Mouse (Mus musculus): ENCODE results near the gene Zfp90. TPM values are rescaled to one million over a fixed set of nuclear protein-coding genes. Genes with fewer than 3 reads are reported as not detected.
"Not testable (repeated sequence)": the region's sequence is repeated elsewhere in the genome, so short reads cannot be mapped to it uniquely, and the experiment has no call there.

Gene Zfp90
- polyA plus RNA-seq, 1 experiment: 1.1 TPM

- H3K4me1 ChIP-seq (ENCODE audit: control insufficient read depth, insufficient read depth, low read length): peaks cover 5% of the 10 kb centered on the region
- H3K4me3 ChIP-seq (ENCODE audit: control insufficient read depth, low read depth, low read length): peak overlapping the region; percentile 80
- no peaks in the 10 kb centered on the region for H3K27me3 ChIP-seq (ENCODE audit: control insufficient read depth, insufficient read depth, low read length)
- TF ChIP-seq CTCF (IDR thresholded peaks at IDR 0.05; ENCODE audit: control insufficient read depth, insufficient read depth, insufficient replicate concordance, low read depth, low read length) (no peak), POLR2A (IDR thresholded peaks at IDR 0.05; ENCODE audit: control insufficient read depth, low read depth, low read length) (no peak; the same call in 1 of the 2 replicates)
- no peaks in the 10 kb centered on the region for H3K36me3 ChIP-seq (ENCODE audit: control insufficient read depth, insufficient read depth, low read length)
- no peak overlapping the region for H3K27ac ChIP-seq (ENCODE audit: control insufficient read depth, insufficient read depth, low read depth, low read length)
These were observed 9.3 kb upstream of the Zfp90 start for GRCm38 (mm10) chr8:106405810-106406209.

DNA sequence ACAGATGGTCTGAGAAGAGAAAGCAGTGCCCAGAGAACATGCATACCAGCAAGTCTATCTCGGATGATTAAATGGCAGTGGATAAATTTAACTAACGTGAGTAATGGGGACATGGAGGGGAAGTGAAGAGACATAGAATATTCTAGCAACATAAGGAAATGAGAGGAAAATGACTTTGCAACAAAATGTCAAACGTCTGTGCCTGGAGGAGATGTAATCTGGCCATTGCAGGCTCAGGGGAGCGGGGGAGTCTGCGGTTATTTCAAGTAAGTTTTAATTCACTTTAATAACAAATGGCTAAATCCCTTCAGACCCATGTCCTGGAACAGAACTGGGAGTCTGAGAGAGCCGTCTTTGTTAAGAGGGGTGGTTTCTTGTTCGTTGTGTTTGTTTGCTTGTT, 5.1 kb upstream of the Zfp90 start:
- Histone ChIP-seq H3K27ac (ENCODE audit: control insufficient read depth, insufficient read depth, low read depth, low read length) (no peak overlapping the region; the same call in 1 of the 2 replicates), H3K36me3 (ENCODE audit: control insufficient read depth, insufficient read depth, low read length) (no peaks in the 10 kb centered on the region), H3K4me1 (ENCODE audit: control insufficient read depth, insufficient read depth, low read length) (peaks cover 12% of the 10 kb centered on the region), H3K4me3 (ENCODE audit: control insufficient read depth, low read depth, low read length) (no peak overlapping the region), H3K27me3 (ENCODE audit: control insufficient read depth, insufficient read depth, low read length) (no peaks in the 10 kb centered on the region)
- no peak for TF ChIP-seq POLR2A (IDR thresholded peaks at IDR 0.05; ENCODE audit: control insufficient read depth, low read depth, low read length)
- no peak for TF ChIP-seq CTCF (IDR thresholded peaks at IDR 0.05; ENCODE audit: control insufficient read depth, insufficient read depth, insufficient replicate concordance, low read depth, low read length)

DNA sequence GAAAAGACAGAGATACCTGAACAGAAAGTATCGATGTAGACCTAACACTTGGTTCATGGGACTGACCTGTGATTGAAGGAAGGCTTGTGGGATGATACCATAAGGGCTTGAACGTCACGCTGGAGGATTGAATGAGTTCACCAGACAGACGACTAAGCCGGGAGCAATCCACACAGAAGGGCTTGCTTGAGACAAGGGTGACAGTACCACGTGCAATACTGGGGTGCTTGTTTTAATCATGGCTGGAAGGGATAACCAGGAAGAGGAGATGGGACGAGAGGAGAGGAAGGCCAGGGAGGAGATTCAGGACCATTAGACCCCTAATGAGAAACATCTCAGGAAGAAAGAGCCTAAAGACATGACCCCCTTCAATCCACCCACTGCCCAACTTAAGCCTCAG, 4.6 kb upstream of the Zfp90 start:
- Histone ChIP-seq H3K36me3 (ENCODE audit: control insufficient read depth, insufficient read depth, low read length) (no peaks in the 10 kb centered on the region), H3K27ac (ENCODE audit: control insufficient read depth, insufficient read depth, low read depth, low read length) (peak overlapping the region; percentile 70), H3K4me3 (ENCODE audit: control insufficient read depth, low read depth, low read length) (no peak overlapping the region), H3K4me1 (ENCODE audit: control insufficient read depth, insufficient read depth, low read length) (peaks cover 14% of the 10 kb centered on the region), H3K27me3 (ENCODE audit: control insufficient read depth, insufficient read depth, low read length) (no peaks in the 10 kb centered on the region)
- TF ChIP-seq POLR2A (IDR thresholded peaks at IDR 0.05; ENCODE audit: control insufficient read depth, low read depth, low read length): no peak
- no peak for TF ChIP-seq CTCF (IDR thresholded peaks at IDR 0.05; ENCODE audit: control insufficient read depth, insufficient read depth, insufficient replicate concordance, low read depth, low read length)

DNA sequence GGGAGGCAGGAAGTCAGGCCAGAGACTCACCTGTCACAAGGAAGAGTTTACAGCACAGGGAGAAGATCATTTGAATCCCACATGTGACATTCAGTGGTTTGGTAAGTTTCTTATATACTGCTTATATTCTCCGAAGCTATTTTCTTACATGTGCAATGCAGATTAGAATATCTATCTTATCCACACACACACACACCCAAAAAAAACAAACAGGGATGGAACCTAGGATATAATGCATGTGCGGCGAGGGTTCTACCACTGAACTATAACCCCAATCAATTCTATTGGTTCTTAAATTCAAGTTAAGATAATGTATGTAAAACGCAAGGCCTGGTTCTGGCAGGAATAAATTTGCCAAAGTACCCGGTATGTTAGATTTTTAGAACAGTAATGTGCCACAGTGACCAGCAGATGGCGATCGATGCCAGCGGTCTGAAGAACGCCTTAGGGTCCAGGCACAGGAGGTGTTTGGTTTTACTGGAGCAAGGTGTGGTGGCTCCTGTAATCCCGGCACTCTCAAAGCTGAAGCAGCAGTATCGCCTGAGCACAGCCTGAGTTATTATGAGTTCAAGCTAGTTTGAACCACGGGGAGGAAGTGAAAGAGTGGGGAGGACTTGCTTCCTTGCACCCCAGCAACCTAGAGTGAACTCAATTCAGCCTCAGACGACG, 3.2 kb upstream of the Zfp90 start:
- TF ChIP-seq POLR2A (IDR thresholded peaks at IDR 0.05; ENCODE audit: control insufficient read depth, low read depth, low read length): no peak
- peak; percentile 81; the same call in 1 of the 2 replicates for TF ChIP-seq CTCF (IDR thresholded peaks at IDR 0.05; ENCODE audit: control insufficient read depth, insufficient read depth, insufficient replicate concordance, low read depth, low read length)

GRCm38 (mm10) chr8:106417692-106418091, 2.6 kb downstream of the Zfp90 start:
- Histone ChIP-seq H3K27ac (ENCODE audit: control insufficient read depth, insufficient read depth, low read depth, low read length) (no peak overlapping the region), H3K4me3 (ENCODE audit: control insufficient read depth, low read depth, low read length) (no peak overlapping the region), H3K36me3 (ENCODE audit: control insufficient read depth, insufficient read depth, low read length) (no peaks in the 10 kb centered on the region), H3K27me3 (ENCODE audit: control insufficient read depth, insufficient read depth, low read length) (no peaks in the 10 kb centered on the region), H3K4me1 (ENCODE audit: control insufficient read depth, insufficient read depth, low read length) (peaks cover 9% of the 10 kb centered on the region)
- no peak for TF ChIP-seq POLR2A (IDR thresholded peaks at IDR 0.05; ENCODE audit: control insufficient read depth, low read depth, low read length)
- no peak for TF ChIP-seq CTCF (IDR thresholded peaks at IDR 0.05; ENCODE audit: control insufficient read depth, insufficient read depth, insufficient replicate concordance, low read depth, low read length)

More for the DNA sequence above, 3.2 kb upstream of the Zfp90 start:
- peaks cover 11% of the 10 kb centered on the region for H3K4me1 ChIP-seq (ENCODE audit: control insufficient read depth, insufficient read depth, low read length)
- no peak overlapping the region for H3K4me3 ChIP-seq (ENCODE audit: control insufficient read depth, low read depth, low read length)
- H3K27me3 ChIP-seq (ENCODE audit: control insufficient read depth, insufficient read depth, low read length): no peaks in the 10 kb centered on the region
- H3K27ac ChIP-seq (ENCODE audit: control insufficient read depth, insufficient read depth, low read depth, low read length): no peak overlapping the region
- no peaks in the 10 kb centered on the region for H3K36me3 ChIP-seq (ENCODE audit: control insufficient read depth, insufficient read depth, low read length)

- no peak overlapping the region; the same call in 1 of the 2 replicates for H3K4me3 ChIP-seq (ENCODE audit: control insufficient read depth, low read depth, low read length)
- no peak overlapping the region for H3K27ac ChIP-seq (ENCODE audit: control insufficient read depth, insufficient read depth, low read depth, low read length)
- no peaks in the 10 kb centered on the region for H3K36me3 ChIP-seq (ENCODE audit: control insufficient read depth, insufficient read depth, low read length)
- H3K4me1 ChIP-seq (ENCODE audit: control insufficient read depth, insufficient read depth, low read length): peaks cover 12% of the 10 kb centered on the region
- H3K27me3 ChIP-seq (ENCODE audit: control insufficient read depth, insufficient read depth, low read length): no peaks in the 10 kb centered on the region; the same call in 1 of the 2 replicates
- TF ChIP-seq POLR2A (IDR thresholded peaks at IDR 0.05; ENCODE audit: control insufficient read depth, low read depth, low read length) (no peak), CTCF (IDR thresholded peaks at IDR 0.05; ENCODE audit: control insufficient read depth, insufficient read depth, insufficient replicate concordance, low read depth, low read length) (no peak)
These were observed 16.0 kb downstream of the Zfp90 start for GRCm38 (mm10) chr8:106431088-106431487.

DNA sequence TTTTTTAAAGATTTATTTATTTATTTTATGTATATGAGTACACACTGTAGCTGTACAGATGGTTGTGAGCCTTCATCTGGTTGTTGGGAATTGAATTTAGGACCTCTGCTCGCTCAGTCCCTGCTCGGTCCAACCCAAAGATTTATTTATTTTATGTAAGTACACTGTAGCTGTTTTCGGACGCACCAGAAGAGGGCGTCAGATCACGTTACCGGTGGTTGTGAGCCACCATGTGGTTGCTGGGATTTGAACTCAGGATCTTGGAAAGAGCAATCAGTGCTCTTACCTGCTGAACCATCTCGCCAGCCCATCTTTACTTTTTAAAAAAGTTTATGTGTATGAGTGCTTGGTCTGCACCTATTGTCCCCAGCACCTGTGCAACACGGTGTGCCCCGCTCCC, 16.8 kb downstream of the Zfp90 start:
- peaks cover 12% of the 10 kb centered on the region for H3K4me1 ChIP-seq (ENCODE audit: control insufficient read depth, insufficient read depth, low read length)
- not testable (repeated sequence) for H3K36me3 ChIP-seq (ENCODE audit: control insufficient read depth, insufficient read depth, low read length); H3K27ac ChIP-seq (ENCODE audit: control insufficient read depth, insufficient read depth, low read depth, low read length); H3K27me3 ChIP-seq (ENCODE audit: control insufficient read depth, insufficient read depth, low read length); H3K4me3 ChIP-seq (ENCODE audit: control insufficient read depth, low read depth, low read length)
